In the genomic region with DNA sequence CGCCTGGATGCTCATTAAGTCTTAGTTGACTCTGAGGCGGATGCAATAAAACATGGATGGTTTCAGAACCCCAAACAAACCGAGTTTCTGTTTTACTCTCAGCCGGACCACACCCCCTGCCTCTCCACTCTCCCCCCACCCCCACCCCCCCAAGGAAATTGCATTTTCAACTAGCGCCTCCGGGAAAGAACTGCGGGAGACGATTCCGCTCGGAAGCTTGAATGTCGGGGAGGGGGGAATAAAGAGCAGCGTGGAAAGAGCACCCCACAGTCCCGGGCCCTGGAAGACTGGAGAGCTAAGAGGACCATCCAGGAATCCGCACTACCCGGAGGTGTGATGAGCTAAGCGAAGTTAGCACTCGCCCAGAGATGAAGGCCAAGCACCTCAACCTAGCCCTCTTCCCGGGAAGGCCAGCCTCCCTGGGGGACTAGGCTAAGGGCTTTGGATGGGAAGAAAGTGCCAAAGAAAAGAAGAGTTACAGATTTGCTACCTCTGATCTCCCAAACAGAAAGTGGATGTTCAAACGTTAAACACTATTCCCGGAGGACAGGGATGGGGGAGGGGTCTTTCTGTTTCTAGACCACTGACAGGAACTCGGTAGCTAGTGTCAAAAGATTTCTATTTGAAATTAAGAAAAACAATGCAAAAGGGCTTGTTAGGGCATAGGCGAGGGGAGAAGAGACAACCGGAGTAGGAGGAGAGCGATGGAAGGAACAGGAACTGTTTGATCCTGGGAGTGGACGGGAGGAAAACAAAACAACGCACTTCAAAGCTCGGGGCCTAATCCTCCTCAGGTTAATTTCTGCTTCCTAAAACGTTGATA, we compare ENCODE assay signal across 8 mouse cellular contexts.
DNase-seq lines count a peak whose midpoint lies in the region; ATAC-seq and TF ChIP-seq lines count a peak whose summit lies in the region.

No protein-coding gene starts in this region.

- no peaks in the 10 kb centered on the region for H3K36me3 ChIP-seq in ES-E14 (ENCODE audit: control insufficient read depth, insufficient read depth, low read length, poor library complexity, severe bottlenecking)
- no peaks in the 10 kb centered on the region for H3K36me3 ChIP-seq in hindbrain, embryonic 15.5 days
- no peaks in the 10 kb centered on the region for H3K36me3 ChIP-seq in midbrain, embryonic 12.5 days

- WGBS in hindbrain, embryonic 15.5 days = 2% methylated on average over 28 of the region's 28 CpGs
- WGBS in midbrain, embryonic 12.5 days = 1% methylated on average over 28 of the region's 28 CpGs

- no peak for DNase-seq in ES-E14 (ENCODE audit: low read depth, low spot score)
- DNase-seq in embryo, embryonic 10.5 days (ENCODE audit: low spot score) = peak; percentile 65
- no peak for DNase-seq in urinary bladder, postnatal 14 days (ENCODE audit: low spot score)
- DNase-seq in thymus, postnatal 14 days = no peak
- no peak for DNase-seq in left cerebral cortex, postnatal 25 days (ENCODE audit: low spot score in 2 of 2)
- no peak for DNase-seq in left cerebral cortex, adult 9 months (ENCODE audit: low spot score in 2 of 2)

- peak overlapping the region; percentile 26 to 66; a peak in 3 of 4 replicates for H3K4me3 ChIP-seq in ES-E14 (ENCODE audit: insufficient read depth in 1 of 2, low read depth in 1 of 2, low read length in 2 of 2, poor library complexity in 1 of 2, severe bottlenecking in 1 of 2)
- H3K4me3 ChIP-seq in hindbrain, embryonic 15.5 days = peak overlapping the region; percentile 16
- peak overlapping the region; percentile 22 for H3K4me3 ChIP-seq in midbrain, embryonic 12.5 days

- H3K27me3 ChIP-seq in hindbrain, embryonic 15.5 days = peaks cover 63% of the 10 kb centered on the region
- peaks cover 57% of the 10 kb centered on the region for H3K27me3 ChIP-seq in midbrain, embryonic 12.5 days

- no peak overlapping the region for H3K9ac ChIP-seq in ES-E14 (ENCODE audit: insufficient read depth, low read depth, low read length, poor library complexity, severe bottlenecking)
- H3K9ac ChIP-seq in hindbrain, embryonic 15.5 days = no peak overlapping the region
- 0 out of 2 replicates have a peak overlapping the region, but pooled peaks have one; percentile 34 for H3K9ac ChIP-seq in midbrain, embryonic 12.5 days (replicated peaks)

- peaks cover 0 to 4% of the 10 kb centered on the region in 2 experiments; a peak in 1 of 4 replicates for H3K4me1 ChIP-seq in ES-E14 (ENCODE audit: control insufficient read depth in 2 of 2, insufficient read depth in 2 of 2, low read length in 2 of 2, poor library complexity in 1 of 2)
- H3K4me1 ChIP-seq in hindbrain, embryonic 15.5 days (replicated peaks) = peaks cover 12% of the 10 kb centered on the region
- peaks cover 35% of the 10 kb centered on the region for H3K4me1 ChIP-seq in midbrain, embryonic 12.5 days

- H3K9me3 ChIP-seq in ES-E14 (ENCODE audit: control insufficient read depth, insufficient read depth, low read depth, low read length) = no peaks in the 10 kb centered on the region
- H3K9me3 ChIP-seq in hindbrain, embryonic 15.5 days = no peaks in the 10 kb centered on the region
- no peaks in the 10 kb centered on the region for H3K9me3 ChIP-seq in midbrain, embryonic 12.5 days

- no peak overlapping the region for H3K27ac ChIP-seq in ES-E14 (ENCODE audit: insufficient read depth, low read depth, low read length, poor library complexity, severe bottlenecking)
- no peak overlapping the region for H3K27ac ChIP-seq in hindbrain, embryonic 15.5 days (replicated peaks)
- 0 out of 2 replicates have a peak overlapping the region, but pooled peaks have one; percentile 1 for H3K27ac ChIP-seq in midbrain, embryonic 12.5 days (replicated peaks)

- intact Hi-C loops in left cerebral cortex, postnatal 25 days (cut with DNase I) = no loop called here

- in situ Hi-C loops in ES-E14 (cut with MboI; ENCODE audit: low sequenced_read_pairs in 2 of 2, unreplicated experiment in 2 of 2) = loop anchor here (5.0 to 25.0 kb wide), 5 partner anchors 362 to 1141 kb away; a partner anchor contains a TSS

- H3K4me2 ChIP-seq in hindbrain, embryonic 15.5 days = peak overlapping the region; percentile 47
- H3K4me2 ChIP-seq in midbrain, embryonic 12.5 days (replicated peaks) = peak overlapping the region; percentile 43

- no peak for ATAC-seq in hindbrain, embryonic 15.5 days (ENCODE audit: low FRiP score, low read depth)
- no peak for ATAC-seq in midbrain, embryonic 12.5 days (ENCODE audit: low FRiP score, low read depth)

TF ChIP-seq in ES-E14, 5 proteins besides CTCF, POLR2A, EP300 and RAD21:
- TF ChIP-seq CHD2 (IDR thresholded peaks at IDR 0.05; ENCODE audit: low read depth, low read length) (no peak), HCFC1 (IDR thresholded peaks at IDR 0.05; ENCODE audit: borderline replicate concordance, insufficient read depth, low read length) (no peak), MAFK (IDR thresholded peaks at IDR 0.05; ENCODE audit: insufficient read depth, low read depth, low read length) (no peak), ZNF384 (IDR thresholded peaks at IDR 0.05; ENCODE audit: low read depth, low read length) (no peak), ZC3H11A (IDR thresholded peaks at IDR 0.05; ENCODE audit: borderline replicate concordance, low read depth, low read length) (no peak)
TF ChIP-seq in ES-E14: peak in this region for 0.
